Mouse (Mus musculus) liver, adult 2 months (tissue): ENCODE results near the gene Itgb2. TPM values are rescaled to one million over a fixed set of nuclear protein-coding genes. Genes with fewer than 3 reads are reported as not detected.

Source experiments
- DNase-seq: peaks from one replicate; pipeline ENCODE4 v3.0.0-alpha.2; 2011; ENCODE audit warnings: low read depth, low spot score; ENCODE audit errors: extremely low read depth
- H3K27ac ChIP-seq: fragments of 200-500 bp; replicated peaks from 2 replicates; pipeline ENCODE4 v1.5.1; 2012; ENCODE audit warnings: low read depth, mild to moderate bottlenecking, control low read depth, inconsistent platforms, low read length; ENCODE audit not compliant: insufficient read depth
- H3K27me3 ChIP-seq: fragments of 200-500 bp; 2 replicates; pipeline ENCODE4 v1.6.1; 2012; ENCODE audit warnings: mild to moderate bottlenecking, moderate library complexity, low read length, inconsistent platforms; ENCODE audit not compliant: control insufficient read depth, insufficient read depth
- H3K36me3 ChIP-seq: fragments of 200-500 bp; 2 replicates; pipeline ENCODE4 v1.6.1; 2012; ENCODE audit warnings: low read length, inconsistent platforms; ENCODE audit not compliant: control insufficient read depth, insufficient read depth
- H3K4me1 ChIP-seq: fragments of 200-500 bp; 2 replicates; pipeline ENCODE4 v1.6.1; 2011; ENCODE audit warnings: low read length; ENCODE audit not compliant: control insufficient read depth, insufficient read depth
- H3K4me3 ChIP-seq: fragments of 200-500 bp; 2 replicates; pipeline ENCODE4 v1.5.1; 2011; ENCODE audit warnings: low read depth, mild to moderate bottlenecking, control low read depth, low read length, moderate library complexity; ENCODE audit not compliant: insufficient read depth
- H3K79me2 ChIP-seq: fragments of 200-500 bp; 2 replicates; pipeline ENCODE4 v1.6.1; 2012; ENCODE audit warnings: inconsistent platforms, mild to moderate bottlenecking, low read length, moderate library complexity; ENCODE audit not compliant: control insufficient read depth, insufficient read depth
- H3K9ac ChIP-seq: fragments of 200-500 bp; 2 replicates; pipeline ENCODE4 v1.6.1; 2012; ENCODE audit warnings: low read depth, mild to moderate bottlenecking, control low read depth, inconsistent platforms, low read length
- CTCF ChIP-seq: fragments of 200-500 bp; IDR thresholded peaks from 2 replicates; pipeline ENCODE4 v1.5.1; 2011; ENCODE audit warnings: low read depth, low read length, control low read depth
- POLR2A ChIP-seq: fragments of 200-500 bp; IDR thresholded peaks from 2 replicates; pipeline ENCODE4 v1.6.1; 2011; ENCODE audit warnings: low read length, control low read depth; ENCODE audit not compliant: insufficient read depth; ENCODE audit errors: extremely low read depth
- WGBS: fragments of 180-500 bp; shearing (Covaris S2); methylation state at CpG from one replicate; pipeline ENCODE4 v1.1.7; 2018; 5-methylcytosine and 5-hydroxymethylcytosine counted together
- polyA plus RNA-seq: library from polyadenylated mRNA; depleted of rRNA; stranded (reverse); fragments of >200 nt; gene quantifications from 2 replicates; pipeline ENCODE4 v1.2.3, GENCODE M21; 2012
- total RNA-seq: library from RNA; depleted of rRNA; stranded (reverse); fragments of >200 nt; gene quantifications from 2 replicates; pipeline ENCODE4 v1.2.3, GENCODE M21; 2014

Gene Itgb2
- total and polyA plus RNA-seq, 2 experiments, result 4.8 to 5.6 TPM

DNA sequence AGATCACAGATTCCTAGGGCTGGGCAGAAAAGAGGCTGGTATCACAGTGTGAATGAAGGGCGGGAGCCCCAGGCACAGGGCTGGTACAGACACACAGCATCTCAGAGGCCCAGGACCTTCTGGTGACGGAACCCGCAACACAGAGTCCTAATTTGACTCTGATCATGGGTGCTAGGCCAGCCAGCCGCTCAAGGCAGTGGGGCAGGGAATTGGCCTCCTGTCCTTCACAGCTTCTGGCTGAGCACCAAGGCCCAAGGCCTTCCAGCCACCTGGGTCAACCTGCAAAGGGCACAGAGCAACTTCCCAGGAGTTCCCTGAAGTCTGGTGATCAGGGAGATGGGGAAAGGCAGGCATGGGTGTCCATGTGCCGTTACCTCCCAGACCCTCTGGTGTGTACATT is 12.3 kb upstream of the Itgb2 start:
- Histone ChIP-seq H3K36me3 (no peaks in the 10 kb centered on the region), H3K9ac (peak overlapping the region; percentile 26; the same call in 1 of the 2 replicates), H3K27ac (peak overlapping the region; percentile 85), H3K4me1 (peaks cover 20% of the 10 kb centered on the region), H3K27me3 (no peaks in the 10 kb centered on the region), H3K79me2 (peaks cover 6% of the 10 kb centered on the region; the same call in 1 of the 2 replicates), H3K4me3 (no peak overlapping the region)
- TF ChIP-seq POLR2A (no peak), CTCF (no peak)
- DNase-seq, result peak; percentile 90
- WGBS, result 36% methylated on average over 5 of the region's 5 CpGs

DNA sequence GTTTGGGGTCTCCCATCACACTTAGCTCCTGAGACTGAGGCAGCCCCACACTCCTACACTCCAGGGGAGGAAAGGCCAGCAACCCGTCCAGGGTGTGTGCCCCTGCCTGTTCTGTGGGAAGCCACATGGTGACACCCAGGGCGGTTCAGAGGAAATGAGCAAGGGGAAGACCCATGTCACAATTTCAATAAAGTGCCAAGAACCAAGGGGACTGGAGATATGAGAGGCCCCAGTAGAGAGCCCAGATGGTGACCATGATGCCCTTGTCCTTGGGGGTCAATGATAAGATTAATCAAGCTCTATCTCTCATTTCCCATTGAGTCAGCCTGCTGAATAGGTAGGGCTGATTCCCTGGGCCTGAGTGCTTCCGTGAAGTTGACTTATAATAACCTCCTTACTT is 10.9 kb upstream of the Itgb2 start:
- no peaks in the 10 kb centered on the region for H3K27me3 ChIP-seq
- no peak overlapping the region for H3K9ac ChIP-seq
- TF ChIP-seq CTCF, result no peak
- no peak for TF ChIP-seq POLR2A
- no peak for DNase-seq
- H3K4me3 ChIP-seq, result no peak overlapping the region
- peaks cover 6% of the 10 kb centered on the region; the same call in 1 of the 2 replicates for H3K79me2 ChIP-seq
- H3K36me3 ChIP-seq, result no peaks in the 10 kb centered on the region
- peaks cover 18% of the 10 kb centered on the region for H3K4me1 ChIP-seq
- peak overlapping the region; percentile 52 for H3K27ac ChIP-seq
- WGBS, result 68% methylated on average over 3 of the region's 3 CpGs

DNA sequence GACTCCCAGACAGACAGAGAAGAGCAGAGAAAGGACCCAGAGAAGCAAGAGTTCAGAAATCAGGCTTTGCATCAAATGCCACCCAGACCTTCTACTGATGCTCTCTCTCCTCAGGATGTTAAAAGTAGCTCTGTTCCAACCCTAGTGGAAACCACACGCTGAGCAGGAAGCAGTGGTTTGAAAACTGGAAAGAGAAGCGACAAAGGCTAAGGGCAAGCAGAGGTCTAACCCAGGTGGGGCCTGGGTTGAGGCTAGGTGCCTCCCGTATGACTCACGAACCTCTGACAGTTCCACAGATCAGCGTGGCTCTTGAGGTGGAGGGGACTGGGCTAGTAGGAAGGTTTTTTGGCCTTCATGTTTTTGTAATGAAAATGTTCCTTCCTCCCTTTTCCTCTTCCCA is 9.6 kb upstream of the Itgb2 start:
- 92% methylated on average over 5 of the region's 5 CpGs for WGBS
- H3K4me1 ChIP-seq, result peaks cover 14% of the 10 kb centered on the region
- H3K27ac ChIP-seq, result no peak overlapping the region
- no peak overlapping the region for H3K4me3 ChIP-seq
- TF ChIP-seq CTCF, result no peak
- no peak for TF ChIP-seq POLR2A
- H3K9ac ChIP-seq, result no peak overlapping the region
- peaks cover under 1% of the 10 kb centered on the region; the same call in 1 of the 2 replicates for H3K79me2 ChIP-seq
- no peaks in the 10 kb centered on the region for H3K36me3 ChIP-seq
- no peaks in the 10 kb centered on the region for H3K27me3 ChIP-seq
- DNase-seq, result no peak

DNA sequence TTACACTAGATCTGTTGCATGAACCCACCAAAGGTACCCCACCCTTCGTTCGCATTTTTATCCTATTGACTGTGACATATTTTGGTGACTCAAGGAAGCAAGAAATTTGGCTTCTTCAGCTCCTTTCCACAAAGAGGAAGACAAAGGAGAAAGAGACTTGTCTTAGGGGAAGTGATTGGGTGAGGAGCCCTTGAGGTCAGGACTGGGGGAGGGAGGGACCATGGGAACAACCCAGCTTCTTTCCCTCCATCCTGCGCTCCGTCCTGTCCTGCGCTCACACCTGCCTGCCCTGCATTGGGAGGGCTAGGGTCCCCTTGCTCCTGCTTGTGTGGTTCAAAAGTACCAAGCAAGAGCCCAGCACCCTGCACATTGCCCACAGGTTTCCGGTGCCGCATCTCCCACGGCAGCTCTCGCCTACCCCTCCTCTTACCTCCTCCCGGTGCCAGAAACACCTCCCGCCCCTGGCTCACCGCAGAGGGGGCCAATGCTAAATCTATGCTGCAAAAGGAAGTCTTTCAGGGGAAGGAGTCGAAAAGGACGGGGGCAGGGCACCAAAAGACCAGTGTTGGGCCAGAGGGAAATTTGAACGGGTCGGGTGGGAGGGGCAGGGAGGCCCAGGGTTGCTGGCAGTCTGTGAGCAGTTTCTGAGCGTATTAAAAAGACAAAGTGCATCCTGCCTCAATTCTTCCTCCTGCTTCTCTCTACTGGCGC is 7.9 kb upstream of the Itgb2 start:
- peak overlapping the region; percentile 42 for H3K4me3 ChIP-seq
- WGBS, result 38% methylated on average over 18 of the region's 18 CpGs
- no peak for DNase-seq
- peak overlapping the region; percentile 22 for H3K27ac ChIP-seq
- peaks cover 11% of the 10 kb centered on the region for H3K4me1 ChIP-seq
- TF ChIP-seq CTCF (no peak), POLR2A (no peak)
- no peaks in the 10 kb centered on the region for H3K27me3 ChIP-seq
- no peak overlapping the region for H3K9ac ChIP-seq
- no peaks in the 10 kb centered on the region for H3K36me3 ChIP-seq
- H3K79me2 ChIP-seq, result no peaks in the 10 kb centered on the region

DNA sequence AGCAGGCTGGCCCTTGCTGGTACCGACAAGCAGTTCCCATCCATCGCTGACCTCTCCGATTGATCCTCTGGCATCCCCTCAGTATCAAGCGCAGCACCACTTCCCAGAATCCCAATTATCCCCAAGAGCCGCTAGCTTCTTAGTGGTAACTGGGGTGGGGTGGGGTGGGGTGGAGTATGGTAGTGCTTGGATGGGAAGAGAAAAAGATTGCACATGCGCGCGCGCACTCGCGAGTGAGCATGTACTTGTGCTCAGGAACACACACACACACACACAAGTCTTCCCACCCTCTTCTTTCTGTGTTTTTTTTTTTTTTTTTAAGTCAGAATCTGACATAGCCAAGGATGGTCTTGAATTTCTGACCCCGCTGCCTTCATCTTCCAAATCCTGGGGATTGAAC is 7.3 kb upstream of the Itgb2 start:
- Histone ChIP-seq H3K4me1 (peaks cover 6% of the 10 kb centered on the region), H3K9ac (no peak overlapping the region), H3K36me3 (no peaks in the 10 kb centered on the region), H3K27ac (no peak overlapping the region; the same call in 1 of the 2 replicates), H3K27me3 (no peaks in the 10 kb centered on the region), H3K79me2 (no peaks in the 10 kb centered on the region), H3K4me3 (peak overlapping the region; percentile 13; the same call in 1 of the 2 replicates)
- TF ChIP-seq CTCF (no peak), POLR2A (no peak)
- DNase-seq, result no peak
- WGBS, result 75% methylated on average over 12 of the region's 12 CpGs

DNA sequence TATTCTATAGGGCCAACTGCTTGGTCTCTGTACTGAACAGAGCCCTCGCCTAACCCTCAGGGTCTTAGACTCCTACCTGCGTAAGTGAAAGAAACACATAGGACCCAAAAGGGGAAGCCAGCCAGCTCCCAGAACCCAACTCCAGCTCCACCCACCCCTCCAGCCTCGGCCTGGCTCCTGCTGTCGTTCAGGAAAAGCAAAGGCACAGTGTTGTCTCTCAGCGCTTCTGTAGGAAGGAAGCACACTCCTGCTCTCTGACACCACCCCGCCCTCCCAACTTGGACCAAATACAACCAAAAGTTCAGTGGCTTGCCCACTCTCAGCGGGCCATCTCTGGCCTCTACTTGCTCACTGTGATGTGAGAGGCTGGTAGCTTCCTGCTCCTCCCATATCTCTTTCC is 6.7 kb upstream of the Itgb2 start:
- TF ChIP-seq POLR2A (no peak), CTCF (no peak)
- Histone ChIP-seq H3K4me3 (no peak overlapping the region), H3K36me3 (no peaks in the 10 kb centered on the region), H3K9ac (no peak overlapping the region), H3K4me1 (peaks cover 4% of the 10 kb centered on the region), H3K27me3 (no peaks in the 10 kb centered on the region), H3K27ac (0 out of 2 replicates have a peak overlapping the region, but pooled peaks have one; percentile 10), H3K79me2 (no peaks in the 10 kb centered on the region)
- no peak for DNase-seq
- WGBS, result 76% methylated on average over 7 of the region's 7 CpGs
